ENCODE assay signal across 25 mouse cellular contexts in genomic region chr2:92328206-92328605, GRCm38 (mm10). TPM values are rescaled to one million over a fixed set of nuclear protein-coding genes. Genes with fewer than 3 reads are reported as not detected.
"Had no signal": no experiment of that assay in that cellular context is flagged by ENCODE, and none has a peak within 500 bp of the region (broad histone marks: within the 10 kb centered on the region; RNA-seq: fewer than 3 reads in every experiment).

No protein-coding gene starts in this region.

- H3K4me3 ChIP-seq: embryonic facial prominence, embryonic 10.5 days; embryonic facial prominence, embryonic 12.5 days; embryonic facial prominence, embryonic 13.5 days; embryonic facial prominence, embryonic 15.5 days; erythroblast, embryonic 14.5 days; forebrain, embryonic 10.5 days; forebrain, embryonic 12.5 days; forebrain, embryonic 13.5 days; forebrain, embryonic 15.5 days; gastrocnemius, adult 2 months had no signal

- DNase-seq: cerebellum, adult 2 months; cerebellum, adult 8-10 months; cerebellum, adult 9-10 months; cerebellum, adult 9-11 months; cerebellum, postnatal 10 days; cerebellum, postnatal 14 days; cerebellum, postnatal 25 days; cerebellum, postnatal 36 days; embryo, embryonic 11 days; forebrain, postnatal 0 days; gastrocnemius, adult 2 months; gastrocnemius, postnatal 10 days; gastrocnemius, postnatal 14 days; gastrocnemius, postnatal 25 days; gastrocnemius, postnatal 36 days; heart, adult 18-20 months had no signal

- H3K4me1 ChIP-seq: embryonic facial prominence, embryonic 12.5 days; embryonic facial prominence, embryonic 13.5 days; embryonic facial prominence, embryonic 15.5 days; forebrain, embryonic 10.5 days; forebrain, embryonic 12.5 days; forebrain, embryonic 13.5 days; forebrain, embryonic 15.5 days had no signal

- H3K27me3 ChIP-seq: embryonic facial prominence, embryonic 12.5 days; embryonic facial prominence, embryonic 13.5 days; embryonic facial prominence, embryonic 15.5 days; forebrain, embryonic 12.5 days; forebrain, embryonic 13.5 days; forebrain, embryonic 15.5 days had no signal

- H3K27ac ChIP-seq: embryonic facial prominence, embryonic 10.5 days; embryonic facial prominence, embryonic 12.5 days; embryonic facial prominence, embryonic 13.5 days; embryonic facial prominence, embryonic 15.5 days; forebrain, embryonic 10.5 days; forebrain, embryonic 12.5 days; forebrain, embryonic 13.5 days; forebrain, embryonic 15.5 days; gastrocnemius, adult 2 months had no signal

- H3K9ac ChIP-seq: embryonic facial prominence, embryonic 12.5 days; embryonic facial prominence, embryonic 13.5 days; embryonic facial prominence, embryonic 15.5 days; forebrain, embryonic 12.5 days; forebrain, embryonic 13.5 days; forebrain, embryonic 15.5 days; forebrain, postnatal 0 days had no signal

- H3K9me3 ChIP-seq: embryonic facial prominence, embryonic 10.5 days; embryonic facial prominence, embryonic 12.5 days; embryonic facial prominence, embryonic 13.5 days; embryonic facial prominence, embryonic 15.5 days; forebrain, embryonic 10.5 days; forebrain, embryonic 12.5 days; forebrain, embryonic 13.5 days; forebrain, embryonic 15.5 days had no signal

RNA-seq across cellular contexts. Expression of gene Large2, which starts 46.5 kb away (rescaled TPM):
- polyA plus RNA-seq: erythroblast, embryonic 14.5 days had no signal
